Mouse (Mus musculus) lung, postnatal 0 days (tissue): ENCODE results near the gene Stk11ip.

ENCODE experiments used
- CTCF ChIP-seq: IDR thresholded peaks from 2 replicates; pipeline ENCODE4 v1.5.1; 2016; ENCODE audit warnings: antibody characterized with exemption, mild to moderate bottlenecking
- EP300 ChIP-seq: IDR thresholded peaks from 2 replicates; pipeline ENCODE4 v1.6.1; 2016; ENCODE audit warnings: antibody characterized with exemption, mild to moderate bottlenecking, control low read depth

GRCm38 (mm10) chr1:75564102-75564501 lies 42.8 kb downstream of the Stk11ip start:
- no peak for TF ChIP-seq CTCF
- TF ChIP-seq EP300: no peak
